Mouse (Mus musculus) megakaryocyte, embryonic 14.5 days (primary cell): ENCODE measurements around the gene Hk1.

Source experiments
- FLI1 ChIP-seq: IDR thresholded peaks from 2 replicates; pipeline ENCODE4 v1.6.1; 2012; ENCODE audit warnings: low read length, inconsistent platforms, mixed read lengths
- GATA1 ChIP-seq: IDR thresholded peaks from 3 replicates; pipeline ENCODE4 v1.6.1; 2012; ENCODE audit warnings: mixed read lengths, low read length, inconsistent platforms, borderline replicate concordance

GRCm38 (mm10) chr10:62404901-62405300, 25.2 kb upstream of the Hk1 start:
- TF ChIP-seq GATA1: no peak
- TF ChIP-seq FLI1: no peak
